Mouse (Mus musculus) ES-Bruce4 (cell line): ENCODE measurements at regions not wholly inside any gene's neighbourhood (a gene's known extent, or its start where the extent isn't known, plus 50 kb on each side); places are given as distances from the start of the nearest gene placed in this dataset.

Source experiments
- CTCF ChIP-seq: IDR thresholded peaks from one replicate; pipeline ENCODE4 v1.8.1; 2011; ENCODE audit warnings: low read depth, low read length
- EP300 ChIP-seq: IDR thresholded peaks from 2 replicates; pipeline ENCODE4 v1.6.1; 2011; ENCODE audit warnings: low read depth, low read length; ENCODE audit not compliant: insufficient read depth
- POLR2A ChIP-seq: IDR thresholded peaks from one replicate; pipeline ENCODE4 v1.8.1; 2011; ENCODE audit warnings: low read length; ENCODE audit not compliant: insufficient read depth

DNA sequence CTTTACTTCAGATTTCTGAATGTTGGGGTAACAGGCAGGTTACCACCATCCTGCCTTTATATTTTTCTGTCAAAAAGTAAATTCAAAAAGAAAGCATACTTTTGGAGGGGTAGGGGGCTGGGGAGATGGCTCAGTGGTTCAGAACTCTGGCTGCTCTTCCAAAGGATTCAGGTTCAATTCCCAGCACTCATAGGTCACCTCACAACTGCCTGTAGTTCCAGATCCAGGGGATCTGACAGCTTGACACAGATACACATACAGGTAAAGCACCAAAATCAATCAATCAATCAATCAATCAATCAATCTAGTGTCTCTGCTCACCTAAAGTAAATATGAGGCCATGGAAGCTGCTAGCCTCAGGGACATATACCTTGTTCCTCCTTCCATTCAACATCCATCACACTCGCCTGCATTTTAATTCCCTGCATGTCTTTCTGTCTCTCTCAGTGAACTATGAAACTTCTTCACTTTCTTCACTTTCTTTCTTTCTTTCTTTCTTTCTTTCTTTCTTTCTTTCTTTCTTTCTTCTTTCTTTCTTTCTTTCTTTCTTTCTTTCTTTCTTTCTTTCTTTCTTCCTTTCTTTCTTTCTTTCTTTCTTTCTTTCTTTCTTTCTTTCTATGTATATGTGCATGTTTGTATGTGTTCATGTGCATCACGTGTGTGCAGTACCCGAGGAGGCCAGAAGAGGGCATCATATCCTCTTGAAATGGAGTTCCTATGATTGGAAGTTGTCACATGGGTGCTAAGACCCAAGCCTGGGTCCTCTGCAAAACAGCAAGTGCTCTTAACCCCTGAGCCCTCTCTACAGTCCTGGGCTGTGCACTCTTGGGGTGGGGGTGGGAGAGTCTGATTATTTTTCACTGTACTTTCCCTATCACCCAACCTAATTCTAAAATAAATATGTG, 59.6 kb upstream of the Cpsf6 start:
- TF ChIP-seq CTCF (no peak), EP300 (no peak), POLR2A (no peak)
